Mouse (Mus musculus): ENCODE data around the gene Igsf6.

DNA sequence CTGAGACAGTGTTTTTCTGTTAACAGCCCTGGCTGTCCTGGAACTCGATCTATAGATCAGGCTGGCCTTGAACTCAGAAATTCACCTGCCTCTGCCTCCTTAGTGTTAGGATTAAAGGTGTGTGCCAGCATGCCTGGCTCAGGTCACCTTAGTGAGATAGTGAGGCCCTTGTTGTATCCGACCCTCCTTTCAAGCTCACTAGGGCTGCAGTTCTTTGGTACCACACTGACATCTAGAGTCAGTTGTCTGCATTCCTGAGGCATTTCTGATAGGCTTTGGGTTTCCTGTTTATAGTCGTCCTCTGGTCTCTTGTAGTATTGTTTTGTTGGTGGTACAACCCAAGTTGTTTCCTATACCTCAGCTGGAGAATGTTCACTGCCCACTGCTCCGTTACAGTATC lies 10.1 kb downstream of the Igsf6 start:
- TF ChIP-seq ZNF384 (IDR thresholded peaks at IDR 0.05; ENCODE audit: low read depth, low read length) (no peak), HCFC1 (IDR thresholded peaks at IDR 0.05; ENCODE audit: borderline replicate concordance, insufficient read depth, low read length) (no peak), ZC3H11A (IDR thresholded peaks at IDR 0.05; ENCODE audit: borderline replicate concordance, low read depth, low read length) (no peak), CHD2 (IDR thresholded peaks at IDR 0.05; ENCODE audit: low read depth, low read length) (no peak)

Measured in ES-E14 (cell line).